Mouse (Mus musculus) spleen, adult 12 weeks (tissue): ENCODE results near the gene Actg2.

Experiments used
- DNase-seq: peaks from one replicate; pipeline ENCODE4 v3.0.0; 2022; ENCODE audit warnings: low spot score

The Actg2 gene

DNA sequence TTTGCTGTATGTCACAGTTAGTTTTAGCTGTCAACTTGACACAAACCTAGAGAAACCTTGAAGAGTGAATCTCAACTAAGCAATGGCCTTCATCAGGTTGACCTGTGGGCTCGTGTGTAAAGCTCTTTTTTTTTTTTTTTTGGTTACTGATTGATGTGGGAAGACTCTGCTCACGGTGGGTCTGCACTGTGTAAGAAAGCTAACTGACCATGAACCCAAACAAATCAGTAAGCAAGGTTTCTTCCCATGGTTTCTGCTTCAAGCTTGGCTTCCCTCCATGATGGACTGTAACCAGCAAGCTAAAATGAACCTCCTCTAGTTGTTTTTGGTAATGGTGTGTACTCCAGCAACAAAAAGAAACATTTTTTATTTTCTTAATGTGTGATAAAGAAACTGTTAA is 56.9 kb downstream of the Actg2 start:
- no peak for DNase-seq

DNA sequence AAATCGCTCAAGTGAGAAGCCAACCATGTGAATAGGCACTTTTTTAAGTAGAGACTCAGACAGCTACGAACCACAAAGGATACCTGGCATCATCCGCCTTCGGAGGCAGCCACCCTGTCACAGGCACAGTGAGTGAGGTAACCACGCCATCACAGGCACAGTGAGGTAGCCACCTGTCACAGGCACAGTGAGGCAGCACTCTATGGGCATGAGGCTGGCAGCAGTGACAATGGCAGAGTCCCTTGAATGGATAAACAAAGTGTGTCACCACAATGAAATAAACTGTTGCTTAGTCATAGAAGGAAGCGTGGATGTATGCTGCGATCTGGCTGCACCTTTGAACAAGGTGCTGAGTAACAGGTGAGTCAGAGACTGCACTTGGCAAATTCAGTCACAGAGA is 57.4 kb downstream of the Actg2 start:
- no peak for DNase-seq

- DNase-seq = no peak
These were observed 57.8 kb downstream of the Actg2 start for GRCm38 (mm10) chr6:83478217-83478616.

- DNase-seq = no peak
These were observed 60.6 kb downstream of the Actg2 start for GRCm38 (mm10) chr6:83475431-83475830.

DNA sequence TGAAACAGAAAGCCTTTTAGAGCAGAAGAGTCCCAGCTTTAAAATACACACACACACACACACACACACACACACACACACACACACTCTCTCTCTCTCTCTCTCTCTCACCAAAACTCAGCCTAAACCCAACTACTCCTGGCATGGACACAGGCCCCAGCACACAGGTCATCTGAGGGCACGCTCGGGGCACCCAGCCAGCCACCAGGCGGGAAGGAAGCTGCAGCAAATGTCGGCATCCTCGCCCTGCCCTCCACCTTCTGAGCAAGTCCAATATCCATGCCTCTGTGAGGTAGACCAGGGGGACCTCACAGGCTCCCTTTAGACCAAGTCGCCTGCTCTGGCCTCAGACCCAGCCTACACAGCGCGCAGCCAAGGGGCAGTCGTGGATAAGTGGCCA is 62.8 kb downstream of the Actg2 start:
- DNase-seq = no peak

GRCm38 (mm10) chr6:83471739-83472138 is 64.3 kb downstream of the Actg2 start:
- DNase-seq = no peak

DNA sequence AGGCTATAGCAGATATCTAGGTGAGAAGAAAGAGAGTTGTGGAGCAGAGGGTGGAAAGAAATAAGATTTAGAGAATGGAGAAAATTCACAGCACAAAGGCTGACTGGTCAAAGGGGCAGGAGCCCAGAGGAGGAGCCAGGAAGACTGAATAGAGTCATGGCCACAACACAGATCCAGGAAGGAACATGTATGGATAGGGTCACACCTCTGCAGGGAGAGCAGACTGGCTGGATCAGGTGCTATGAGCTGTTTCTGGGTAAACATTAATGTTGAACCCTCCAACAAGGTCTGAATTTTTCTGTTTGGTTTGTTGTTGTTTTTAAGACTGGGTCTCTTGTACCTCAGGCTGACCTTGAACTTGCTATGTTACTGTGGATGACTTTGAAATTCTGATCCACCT is 72.1 kb downstream of the Actg2 start:
- no peak for DNase-seq
